Mouse (Mus musculus): Measurements from ENCODE around the gene Gm17364. TPM values are rescaled to one million over a fixed set of nuclear protein-coding genes. Genes with fewer than 3 reads are reported as not detected.
"Not testable (repeated sequence)": the region's sequence is repeated elsewhere in the genome, so short reads cannot be mapped to it uniquely, and the experiment has no call there.

The Gm17364 gene
- polyA plus RNA-seq, 1 experiment from 2014 or later = not detected

DNA sequence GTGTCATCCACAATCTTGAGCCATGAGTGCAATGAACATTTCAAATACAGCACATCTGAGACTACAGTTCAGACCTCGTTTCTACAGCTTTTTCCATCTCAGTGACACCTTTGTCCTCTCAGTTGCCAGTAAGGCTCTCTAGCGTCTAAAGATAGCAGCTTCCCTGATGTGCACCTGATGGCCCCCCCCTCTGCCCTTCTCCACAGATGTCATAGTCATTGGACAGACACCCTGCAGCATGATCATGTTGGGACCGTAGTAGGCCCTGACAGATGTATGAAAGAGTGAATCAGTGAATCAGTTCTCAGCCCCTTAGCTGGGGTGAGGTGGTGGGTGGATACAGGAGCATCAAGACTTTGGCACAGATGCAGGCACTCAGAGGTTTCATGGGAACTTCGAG is 15.9 kb downstream of the Gm17364 start:
- no peaks in the 10 kb centered on the region for H3K27me3 ChIP-seq (ENCODE audit: control insufficient read depth, insufficient read depth, low read length)
- H3K9ac ChIP-seq (ENCODE audit: low read length) = no peak overlapping the region
- no peak overlapping the region for H3K4me3 ChIP-seq (ENCODE audit: low read length)
- H3K9me3 ChIP-seq (replicated peaks; ENCODE audit: control insufficient read depth, low read length) = no peaks in the 10 kb centered on the region
- 67% methylated on average over 4 of the region's 4 CpGs for WGBS
- peaks cover 2% of the 10 kb centered on the region; the same call in 1 of the 2 replicates for H3K4me1 ChIP-seq (ENCODE audit: control insufficient read depth, insufficient read depth, low read length)
- no peak overlapping the region for H3K4me2 ChIP-seq (ENCODE audit: low read depth, low read length)
- no peak overlapping the region for H3K27ac ChIP-seq (ENCODE audit: low read length)
- no peaks in the 10 kb centered on the region for H3K36me3 ChIP-seq (ENCODE audit: control insufficient read depth, insufficient read depth)
- no peak for ATAC-seq (replicated peaks; ENCODE audit: extremely low read depth, insufficient read depth, low FRiP score)

DNA sequence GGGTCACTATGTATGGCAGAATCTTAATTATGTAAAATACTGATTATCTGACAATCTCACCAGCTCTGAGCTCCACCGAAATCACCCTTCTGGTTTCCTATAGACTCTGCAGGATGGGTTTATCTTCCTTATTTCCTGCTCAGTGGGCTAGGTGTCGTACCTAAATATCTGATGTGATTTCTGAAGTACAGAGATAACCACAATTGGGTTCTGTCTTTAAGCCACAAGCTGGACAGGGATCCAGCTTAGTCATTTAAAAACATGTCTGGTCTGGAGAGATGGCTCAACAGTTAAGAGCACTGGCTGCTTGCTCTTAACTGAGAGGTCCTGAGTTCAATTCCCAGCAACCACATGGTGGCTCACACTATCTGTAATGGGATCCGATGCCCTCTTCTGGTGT is 16.8 kb downstream of the Gm17364 start:
- Histone ChIP-seq H3K9me3 (replicated peaks; ENCODE audit: control insufficient read depth, low read length) (no peaks in the 10 kb centered on the region), H3K4me2 (ENCODE audit: low read depth, low read length) (no peak overlapping the region), H3K36me3 (ENCODE audit: control insufficient read depth, insufficient read depth) (no peaks in the 10 kb centered on the region), H3K4me3 (ENCODE audit: low read length) (no peak overlapping the region), H3K9ac (ENCODE audit: low read length) (no peak overlapping the region), H3K27ac (ENCODE audit: low read length) (no peak overlapping the region), H3K27me3 (ENCODE audit: control insufficient read depth, insufficient read depth, low read length) (no peaks in the 10 kb centered on the region), H3K4me1 (ENCODE audit: control insufficient read depth, insufficient read depth, low read length) (peaks cover 2% of the 10 kb centered on the region; the same call in 1 of the 2 replicates)
- no peak for ATAC-seq (replicated peaks; ENCODE audit: extremely low read depth, insufficient read depth, low FRiP score)
- WGBS = 86% methylated on average over 3 of the region's 3 CpGs

DNA sequence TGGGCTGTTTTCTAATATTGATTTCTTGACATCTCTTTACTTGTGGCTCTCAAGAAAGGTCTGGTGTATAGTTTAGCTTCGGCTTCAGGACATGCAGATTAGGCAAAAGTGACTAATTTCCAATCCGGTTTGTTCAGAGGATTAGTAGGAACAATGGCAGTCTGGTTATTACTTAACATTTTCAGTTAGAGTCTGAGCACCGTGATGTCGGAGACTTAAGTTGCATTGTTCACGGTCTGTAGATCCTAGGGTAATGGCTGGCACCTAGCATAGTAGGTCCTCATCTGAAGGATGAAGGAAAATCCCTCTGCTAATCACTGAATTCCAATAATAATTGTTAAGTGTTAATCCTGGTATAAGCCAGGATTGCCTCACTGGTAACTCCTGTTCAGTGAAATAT is 17.7 kb downstream of the Gm17364 start:
- Histone ChIP-seq H3K9me3 (replicated peaks; ENCODE audit: control insufficient read depth, low read length) (no peaks in the 10 kb centered on the region), H3K36me3 (ENCODE audit: control insufficient read depth, insufficient read depth) (no peaks in the 10 kb centered on the region), H3K27ac (ENCODE audit: low read length) (no peak overlapping the region), H3K27me3 (ENCODE audit: control insufficient read depth, insufficient read depth, low read length) (no peaks in the 10 kb centered on the region), H3K4me1 (ENCODE audit: control insufficient read depth, insufficient read depth, low read length) (peaks cover 3% of the 10 kb centered on the region), H3K4me2 (ENCODE audit: low read depth, low read length) (no peak overlapping the region), H3K4me3 (ENCODE audit: low read length) (no peak overlapping the region), H3K9ac (ENCODE audit: low read length) (no peak overlapping the region)
- WGBS = 93% methylated on average over 5 of the region's 5 CpGs
- no peak for ATAC-seq (replicated peaks; ENCODE audit: extremely low read depth, insufficient read depth, low FRiP score)

DNA sequence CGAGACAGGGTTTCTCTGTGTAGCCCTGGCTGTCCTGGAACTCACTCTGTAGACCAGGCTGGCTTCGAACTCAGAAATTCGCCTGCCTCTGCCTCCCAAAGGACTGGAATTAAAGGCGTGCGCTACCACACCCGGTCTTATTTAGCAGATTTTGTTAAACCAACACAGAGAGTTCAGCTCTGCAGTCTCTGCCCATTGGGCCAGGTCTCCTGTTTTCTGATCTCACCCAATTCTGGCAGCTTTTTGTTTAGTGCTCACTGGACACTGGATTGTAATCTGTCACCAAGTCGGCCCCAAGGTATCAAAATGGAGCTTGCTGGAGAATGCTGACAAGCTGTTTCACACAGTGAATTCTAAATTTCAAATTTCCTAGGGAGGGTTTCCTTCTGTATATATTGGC is 21.0 kb downstream of the Gm17364 start:
- H3K4me2 ChIP-seq (ENCODE audit: low read depth, low read length) = no peak overlapping the region
- peaks cover 13% of the 10 kb centered on the region for H3K4me1 ChIP-seq (ENCODE audit: control insufficient read depth, insufficient read depth, low read length)
- no peaks in the 10 kb centered on the region for H3K36me3 ChIP-seq (ENCODE audit: control insufficient read depth, insufficient read depth)
- WGBS = 91% methylated on average over 7 of the region's 7 CpGs
- H3K27ac ChIP-seq (ENCODE audit: low read length) = no peak overlapping the region
- no peak overlapping the region for H3K9ac ChIP-seq (ENCODE audit: low read length)
- no peaks in the 10 kb centered on the region for H3K9me3 ChIP-seq (replicated peaks; ENCODE audit: control insufficient read depth, low read length)
- no peak overlapping the region for H3K4me3 ChIP-seq (ENCODE audit: low read length)
- no peaks in the 10 kb centered on the region for H3K27me3 ChIP-seq (ENCODE audit: control insufficient read depth, insufficient read depth, low read length)
- no peak for ATAC-seq (replicated peaks; ENCODE audit: extremely low read depth, insufficient read depth, low FRiP score)

DNA sequence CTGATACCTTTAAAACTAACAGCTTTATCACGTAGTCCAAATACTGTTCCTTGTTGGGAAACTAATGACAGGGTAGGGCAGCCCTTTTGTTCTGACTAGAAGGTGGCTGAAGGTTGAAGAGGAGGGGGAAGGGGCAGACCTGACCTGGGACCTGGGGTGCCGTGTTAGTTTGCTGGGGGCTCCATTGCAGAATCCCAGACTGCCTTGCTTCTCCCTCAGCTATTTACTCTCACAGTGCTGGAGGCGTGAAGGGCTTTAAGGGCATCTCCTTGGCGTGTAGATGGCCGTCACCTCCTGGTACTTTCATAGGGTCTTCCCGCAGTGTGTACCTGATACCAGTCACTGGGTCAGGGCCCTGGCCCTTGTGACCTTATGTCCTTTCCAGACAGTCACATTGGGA is 21.6 kb downstream of the Gm17364 start:
- Histone ChIP-seq H3K4me2 (ENCODE audit: low read depth, low read length) (no peak overlapping the region), H3K27me3 (ENCODE audit: control insufficient read depth, insufficient read depth, low read length) (no peaks in the 10 kb centered on the region), H3K4me1 (ENCODE audit: control insufficient read depth, insufficient read depth, low read length) (peaks cover 11% of the 10 kb centered on the region), H3K36me3 (ENCODE audit: control insufficient read depth, insufficient read depth) (no peaks in the 10 kb centered on the region), H3K9me3 (replicated peaks; ENCODE audit: control insufficient read depth, low read length) (no peaks in the 10 kb centered on the region), H3K27ac (ENCODE audit: low read length) (no peak overlapping the region), H3K9ac (ENCODE audit: low read length) (no peak overlapping the region), H3K4me3 (ENCODE audit: low read length) (no peak overlapping the region)
- WGBS = 76% methylated on average over 6 of the region's 6 CpGs
- no peak for ATAC-seq (replicated peaks; ENCODE audit: extremely low read depth, insufficient read depth, low FRiP score)

DNA sequence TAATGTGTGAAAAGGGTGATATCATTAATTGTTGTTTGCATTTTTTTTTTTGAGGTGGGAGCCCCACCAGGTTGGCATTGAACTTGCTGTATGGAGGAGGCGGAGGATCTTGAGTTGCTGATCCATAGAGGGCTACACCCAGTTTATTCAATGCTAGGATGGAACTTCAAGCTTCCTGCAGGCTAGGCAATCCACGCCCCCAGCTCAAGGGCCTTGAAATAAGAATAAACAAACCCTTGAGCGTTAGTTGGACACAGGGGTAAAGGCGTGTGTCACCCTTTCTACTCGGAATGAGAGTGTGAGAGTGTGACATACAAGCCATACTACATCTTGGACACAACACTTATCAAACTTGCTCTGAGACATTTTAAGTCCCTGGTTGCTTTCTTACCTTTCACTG is 22.1 kb downstream of the Gm17364 start:
- H3K4me1 ChIP-seq (ENCODE audit: control insufficient read depth, insufficient read depth, low read length) = peaks cover 11% of the 10 kb centered on the region
- H3K9me3 ChIP-seq (replicated peaks; ENCODE audit: control insufficient read depth, low read length) = no peaks in the 10 kb centered on the region
- H3K27ac ChIP-seq (ENCODE audit: low read length) = no peak overlapping the region
- WGBS = 61% methylated on average over 5 of the region's 5 CpGs
- H3K4me2 ChIP-seq (ENCODE audit: low read depth, low read length) = no peak overlapping the region
- ATAC-seq (replicated peaks; ENCODE audit: extremely low read depth, insufficient read depth, low FRiP score) = no peak
- H3K27me3 ChIP-seq (ENCODE audit: control insufficient read depth, insufficient read depth, low read length) = no peaks in the 10 kb centered on the region
- no peak overlapping the region for H3K4me3 ChIP-seq (ENCODE audit: low read length)
- H3K9ac ChIP-seq (ENCODE audit: low read length) = no peak overlapping the region
- no peaks in the 10 kb centered on the region for H3K36me3 ChIP-seq (ENCODE audit: control insufficient read depth, insufficient read depth)

DNA sequence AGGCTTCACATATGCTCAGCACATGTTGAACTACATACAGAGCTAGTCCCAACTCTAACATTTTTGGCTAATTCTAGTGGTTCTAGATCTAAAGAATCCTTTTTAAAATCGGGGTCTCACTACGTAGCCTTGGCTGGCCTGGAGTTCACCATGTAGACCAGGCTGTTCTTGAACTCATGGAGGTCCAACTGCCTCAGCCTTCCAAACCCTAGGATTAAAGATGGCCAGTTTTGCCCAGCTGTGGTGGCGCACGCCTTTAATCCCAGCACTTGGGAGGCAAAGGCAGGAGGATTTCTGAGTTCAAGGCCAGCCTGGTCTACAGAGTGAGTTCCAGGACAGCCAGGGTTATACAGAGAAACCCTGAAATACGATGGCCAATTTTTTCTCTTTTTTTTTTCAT is 22.5 kb downstream of the Gm17364 start:
- H3K36me3 ChIP-seq (ENCODE audit: control insufficient read depth, insufficient read depth); H3K27ac ChIP-seq (ENCODE audit: low read length); H3K4me2 ChIP-seq (ENCODE audit: low read depth, low read length); H3K9ac ChIP-seq (ENCODE audit: low read length); H3K4me3 ChIP-seq (ENCODE audit: low read length); H3K9me3 ChIP-seq (replicated peaks; ENCODE audit: control insufficient read depth, low read length); H3K27me3 ChIP-seq (ENCODE audit: control insufficient read depth, insufficient read depth, low read length); ATAC-seq (replicated peaks; ENCODE audit: extremely low read depth, insufficient read depth, low FRiP score): not testable (repeated sequence)
- WGBS = 92% methylated on average over 5 of the region's 5 CpGs
- peaks cover 11% of the 10 kb centered on the region for H3K4me1 ChIP-seq (ENCODE audit: control insufficient read depth, insufficient read depth, low read length)

GRCm38 (mm10) chr13:41250318-41250981 is 23.3 kb downstream of the Gm17364 start:
- H3K27ac ChIP-seq (ENCODE audit: low read length) = peak overlapping the region; percentile 91
- WGBS = 1% methylated on average over 27 of the region's 27 CpGs
- ATAC-seq (replicated peaks; ENCODE audit: extremely low read depth, insufficient read depth, low FRiP score) = no peak

GRCm38 (mm10) chr13:41249538-41250317 is 24.0 kb downstream of the Gm17364 start, which contains the start of gene Smim13:
Gene Smim13, plus strand, starts transcription at chr13:41249844.
- Histone ChIP-seq H3K9me3 (replicated peaks; ENCODE audit: control insufficient read depth, low read length) (no peaks in the 10 kb centered on the region), H3K27me3 (ENCODE audit: control insufficient read depth, insufficient read depth, low read length) (no peaks in the 10 kb centered on the region), H3K4me1 (ENCODE audit: control insufficient read depth, insufficient read depth, low read length) (peaks cover 12% of the 10 kb centered on the region), H3K36me3 (ENCODE audit: control insufficient read depth, insufficient read depth) (no peaks in the 10 kb centered on the region), H3K4me2 (ENCODE audit: low read depth, low read length) (peak within 1 kb of the TSS; percentile 91), H3K9ac (ENCODE audit: low read length) (peak within 1 kb of the TSS; percentile 91), H3K27ac (ENCODE audit: low read length) (peak within 1 kb of the TSS; percentile 91), H3K4me3 (ENCODE audit: low read length) (peak within 1 kb of the TSS; percentile 89)
- under 1% methylated on average over 72 of the region's 78 CpGs for WGBS
- peak; percentile 97 for ATAC-seq (replicated peaks; ENCODE audit: extremely low read depth, insufficient read depth, low FRiP score)

More at GRCm38 (mm10) chr13:41250318-41250981, 23.3 kb downstream of the Gm17364 start:
- H3K4me2 ChIP-seq (ENCODE audit: low read depth, low read length) = peak overlapping the region; percentile 91
- peak overlapping the region; percentile 91 for H3K9ac ChIP-seq (ENCODE audit: low read length)
- peak overlapping the region; percentile 89 for H3K4me3 ChIP-seq (ENCODE audit: low read length)
- H3K36me3 ChIP-seq (ENCODE audit: control insufficient read depth, insufficient read depth) = no peaks in the 10 kb centered on the region
- no peaks in the 10 kb centered on the region for H3K27me3 ChIP-seq (ENCODE audit: control insufficient read depth, insufficient read depth, low read length)
- no peaks in the 10 kb centered on the region for H3K9me3 ChIP-seq (replicated peaks; ENCODE audit: control insufficient read depth, low read length)
- peaks cover 11% of the 10 kb centered on the region for H3K4me1 ChIP-seq (ENCODE audit: control insufficient read depth, insufficient read depth, low read length)
